Mouse (Mus musculus): ENCODE data around the gene Mars.

DNA sequence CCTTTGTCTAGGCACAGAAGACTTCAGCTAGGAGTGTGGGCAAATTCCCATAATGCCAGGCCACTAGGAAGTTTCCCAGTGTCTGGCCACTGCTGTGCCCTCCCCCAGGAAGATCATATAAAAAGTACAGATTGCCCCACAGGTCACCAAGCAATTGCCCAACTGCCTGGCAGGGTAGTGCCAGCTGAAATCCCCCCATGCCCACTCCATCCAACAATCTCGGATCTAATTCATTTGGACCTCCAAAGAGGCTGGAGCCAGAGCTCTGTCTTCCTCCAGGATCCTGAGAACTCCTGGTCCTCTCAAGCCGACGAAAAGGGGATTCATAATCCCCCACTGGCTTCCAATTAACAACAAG, 23.7 kb downstream of the Mars start:
- TF ChIP-seq GATA1 (IDR thresholded peaks at IDR 0.05; ENCODE audit: borderline replicate concordance, low read length) (no peak), FLI1 (IDR thresholded peaks at IDR 0.05; ENCODE audit: low read length) (no peak)

Data from megakaryocyte, embryonic 14.5 days (primary cell).